Mouse (Mus musculus) splenic B cell, adult 2 months (primary cell): ENCODE data around the gene Eml4.

Experiments
- DNase-seq: peaks from one replicate; pipeline ENCODE4 v3.0.0-alpha.2; 2011; ENCODE audit warnings: low read depth, low spot score
- H3K27me3 ChIP-seq: 2 replicates; pipeline ENCODE4 v1.6.1; 2012; ENCODE audit warnings: mild to moderate bottlenecking, low read length, moderate library complexity, mixed read lengths; ENCODE audit not compliant: control insufficient read depth, poor library complexity, insufficient read depth, severe bottlenecking
- H3K36me3 ChIP-seq: 2 replicates; pipeline ENCODE4 v1.6.1; 2012; ENCODE audit warnings: mild to moderate bottlenecking, low read length, moderate library complexity, mixed read lengths; ENCODE audit not compliant: control insufficient read depth, poor library complexity, insufficient read depth, severe bottlenecking

Eml4 gene

GRCm38 (mm10) chr17:83324269-83324616 is 26.5 kb upstream of the Eml4 start:
- DNase-seq, result no peak
- Histone ChIP-seq H3K27me3 (no peaks in the 10 kb centered on the region), H3K36me3 (no peaks in the 10 kb centered on the region)

- no peak for DNase-seq
- no peaks in the 10 kb centered on the region for H3K27me3 ChIP-seq
- no peaks in the 10 kb centered on the region for H3K36me3 ChIP-seq
These were observed 15.5 kb upstream of the Eml4 start for GRCm38 (mm10) chr17:83335183-83335584.

GRCm38 (mm10) chr17:83337051-83337898 is 13.5 kb upstream of the Eml4 start:
- Histone ChIP-seq H3K27me3 (no peaks in the 10 kb centered on the region), H3K36me3 (no peaks in the 10 kb centered on the region)
- peak; percentile 62 for DNase-seq

GRCm38 (mm10) chr17:83339368-83340085 is 11.2 kb upstream of the Eml4 start:
- H3K27me3 ChIP-seq, result no peaks in the 10 kb centered on the region
- H3K36me3 ChIP-seq, result no peaks in the 10 kb centered on the region
- DNase-seq, result peak; percentile 80

- Histone ChIP-seq H3K27me3 (no peaks in the 10 kb centered on the region), H3K36me3 (no peaks in the 10 kb centered on the region)
- no peak for DNase-seq
These were observed 9.7 kb upstream of the Eml4 start for GRCm38 (mm10) chr17:83340895-83341524.

GRCm38 (mm10) chr17:83344226-83344625 is 6.5 kb upstream of the Eml4 start:
- DNase-seq, result no peak
- no peaks in the 10 kb centered on the region for H3K27me3 ChIP-seq

GRCm38 (mm10) chr17:83348056-83348822 is 2.5 kb upstream of the Eml4 start:
- H3K36me3 ChIP-seq, result no peaks in the 10 kb centered on the region
- H3K27me3 ChIP-seq, result no peaks in the 10 kb centered on the region
- no peak for DNase-seq

More at GRCm38 (mm10) chr17:83344226-83344625, 6.5 kb upstream of the Eml4 start:
- no peaks in the 10 kb centered on the region for H3K36me3 ChIP-seq

GRCm38 (mm10) chr17:83351119-83351531 is 394 bp downstream of the Eml4 start:
- H3K36me3 ChIP-seq, result no peaks in the 10 kb centered on the region
- H3K27me3 ChIP-seq, result no peaks in the 10 kb centered on the region
- DNase-seq, result no peak

- Histone ChIP-seq H3K36me3 (no peaks in the 10 kb centered on the region), H3K27me3 (no peaks in the 10 kb centered on the region)
- peak; percentile 74 for DNase-seq
These were observed 1.1 kb downstream of the Eml4 start for GRCm38 (mm10) chr17:83351601-83352413.

- no peaks in the 10 kb centered on the region for H3K36me3 ChIP-seq
- DNase-seq, result no peak
- no peaks in the 10 kb centered on the region for H3K27me3 ChIP-seq
These were observed 1.7 kb downstream of the Eml4 start for GRCm38 (mm10) chr17:83352456-83352855.

- no peak for DNase-seq
- Histone ChIP-seq H3K27me3 (no peaks in the 10 kb centered on the region), H3K36me3 (no peaks in the 10 kb centered on the region)
These were observed 2.3 kb downstream of the Eml4 start for GRCm38 (mm10) chr17:83353011-83353410.

- H3K27me3 ChIP-seq, result no peaks in the 10 kb centered on the region
- DNase-seq, result no peak
These were observed 2.7 kb downstream of the Eml4 start for GRCm38 (mm10) chr17:83353460-83353859.

GRCm38 (mm10) chr17:83355481-83355880 is 4.8 kb downstream of the Eml4 start:
- Histone ChIP-seq H3K36me3 (no peaks in the 10 kb centered on the region), H3K27me3 (no peaks in the 10 kb centered on the region)
- no peak for DNase-seq

More at GRCm38 (mm10) chr17:83353460-83353859, 2.7 kb downstream of the Eml4 start:
- no peaks in the 10 kb centered on the region for H3K36me3 ChIP-seq

GRCm38 (mm10) chr17:83359934-83360333 is 9.2 kb downstream of the Eml4 start:
- DNase-seq, result no peak
- H3K27me3 ChIP-seq, result no peaks in the 10 kb centered on the region
- H3K36me3 ChIP-seq, result no peaks in the 10 kb centered on the region
